Mouse (Mus musculus) frontal cortex, adult 2 months (tissue): ENCODE data around the gene Slc8a3. TPM values are rescaled to one million over a fixed set of nuclear protein-coding genes. Genes with fewer than 3 reads are reported as not detected.

Source experiments
- DNase-seq, 2 experiments: peaks; one replicate each; pipeline ENCODE4 v3.0.0; 2022; ENCODE audit warnings: low spot score in 1 of 2; ENCODE audit errors: extremely low spot score in 1 of 2
- polyA plus RNA-seq: library from polyadenylated mRNA; depleted of rRNA; stranded (reverse); fragments of >200 nt; gene quantifications from 2 replicates; pipeline ENCODE4 v1.2.3, GENCODE M21; 2012; rRNA removed

The Slc8a3 gene
- polyA plus RNA-seq, 1 experiment, result 18.5 TPM

DNA sequence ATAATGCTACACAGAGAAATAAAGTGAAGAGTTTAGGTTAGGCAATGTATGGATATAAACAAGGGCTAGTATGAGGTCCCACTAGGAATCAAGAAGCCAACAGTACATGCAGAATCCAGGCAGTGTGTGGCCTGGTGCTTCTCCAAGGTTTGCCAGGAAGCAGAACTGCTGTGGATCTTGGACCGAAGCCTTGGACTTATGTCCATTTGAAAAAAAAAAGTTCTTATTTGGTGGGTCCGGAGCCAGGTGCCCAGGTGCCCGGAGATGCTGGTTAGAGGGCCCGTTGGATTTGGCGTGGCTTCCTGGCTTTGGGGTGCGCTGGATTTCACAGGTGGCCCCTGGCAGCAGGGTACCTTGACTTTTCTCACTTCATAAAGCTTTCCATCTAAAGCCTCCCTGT, 185.0 kb downstream of the Slc8a3 start:
- DNase-seq, result no peak

Other genes with a start within 250 kb of the Slc8a3 start
- 1.6 and 1.8 TPM in 2 replicates for gene Gm4787, start 46.3 kb upstream of the Slc8a3 start, polyA plus RNA-seq
- 1.3 and 1.6 TPM in 2 replicates for gene Adam4, start 88.8 kb upstream of the Slc8a3 start, polyA plus RNA-seq
- gene Cox16, start 151.9 kb upstream of the Slc8a3 start, polyA plus RNA-seq, result 63.2 and 66.4 TPM in 2 replicates
- gene Gm20498, start 199.7 kb upstream of the Slc8a3 start, polyA plus RNA-seq, result 21.8 and 23.4 TPM in 2 replicates
- gene Synj2bp, start 199.7 kb upstream of the Slc8a3 start, polyA plus RNA-seq, result 27.9 and 28.9 TPM in 2 replicates
- 0.48 and 0.52 TPM in 2 replicates for gene Adam21, start 235.3 kb upstream of the Slc8a3 start, polyA plus RNA-seq